Mouse (Mus musculus) limb, embryonic 14.5 days (tissue): ENCODE measurements around the gene Tubgcp3. TPM values are rescaled to one million over a fixed set of nuclear protein-coding genes. Genes with fewer than 3 reads are reported as not detected.
"Not testable (repeated sequence)": the region's sequence is repeated elsewhere in the genome, so short reads cannot be mapped to it uniquely, and the experiment has no call there.

Experiments
- ATAC-seq: fragments of 200-750 bp; cut with Nextera tagmentation; 2 replicates; pipeline ENCODE4 v1.8.0; 2017; ENCODE audit warnings: low read depth, moderate number of reproducible peaks, moderate TSS enrichment; ENCODE audit not compliant: low FRiP score
- DNase-seq: peaks from one replicate; pipeline ENCODE4 v3.0.0-alpha.2; 2015; ENCODE audit warnings: low spot score
- H3K27ac ChIP-seq: fragments of 300-500 bp; sonication (generic); replicated peaks from 2 replicates; pipeline ENCODE4 v1.5.1; 2014; ENCODE audit warnings: low read depth, mild to moderate bottlenecking, low read length, moderate library complexity, mixed read lengths
- H3K27me3 ChIP-seq: fragments of 300-500 bp; sonication (generic); 2 replicates; pipeline ENCODE4 v1.6.1; 2014; ENCODE audit warnings: low read length, mixed read lengths; ENCODE audit not compliant: control insufficient read depth, insufficient read depth
- H3K36me3 ChIP-seq: fragments of 300-500 bp; sonication (generic); 2 replicates; pipeline ENCODE4 v1.6.1; 2014; ENCODE audit warnings: mild to moderate bottlenecking, low read length, moderate library complexity, mixed read lengths; ENCODE audit not compliant: control insufficient read depth, insufficient read depth
- H3K4me1 ChIP-seq: fragments of 300-500 bp; sonication (generic); 2 replicates; pipeline ENCODE4 v1.6.1; 2014; ENCODE audit warnings: antibody characterized with exemption, low read length, mixed read lengths; ENCODE audit not compliant: control insufficient read depth, insufficient read depth
- H3K4me2 ChIP-seq: fragments of 300-500 bp; sonication (generic); replicated peaks from 2 replicates; pipeline ENCODE4 v1.6.1; 2014; ENCODE audit warnings: low read depth, mild to moderate bottlenecking, low read length, moderate library complexity; ENCODE audit not compliant: severe bottlenecking
- H3K4me3 ChIP-seq: fragments of 300-500 bp; sonication (generic); replicated peaks from 2 replicates; pipeline ENCODE4 v1.5.1; 2014; ENCODE audit warnings: low read length
- H3K9ac ChIP-seq: fragments of 300-500 bp; sonication (generic); 2 replicates; pipeline ENCODE4 v1.6.1; 2014; ENCODE audit warnings: mild to moderate bottlenecking, low read depth, low read length, moderate library complexity; ENCODE audit not compliant: severe bottlenecking
- H3K9me3 ChIP-seq: fragments of 300-500 bp; sonication (generic); 2 replicates; pipeline ENCODE4 v1.6.1; 2016; ENCODE audit warnings: low read length; ENCODE audit not compliant: control insufficient read depth
- POLR2A ChIP-seq: fragments of 200-500 bp; IDR thresholded peaks from 2 replicates; pipeline ENCODE4 v1.8.0; 2012; ENCODE audit warnings: inconsistent platforms, mild to moderate bottlenecking, moderate library complexity, borderline replicate concordance; ENCODE audit not compliant: insufficient read depth, insufficient read length; ENCODE audit errors: extremely low read depth
- WGBS: fragments of 180-500 bp; shearing (Covaris S2); extraction: QIAGEN DNeasy Blood & Tissue Kit; methylation state at CpG from one replicate; pipeline ENCODE4 v1.1.7; 2014; 5-methylcytosine and 5-hydroxymethylcytosine counted together
- polyA plus RNA-seq, 2 experiments: library from polyadenylated mRNA; depleted of rRNA in 1 of 2; stranded (reverse) in 1 of 2; unstranded in 1 of 2; fragments of >200 nt; fragmentation: Nextera tagmentation in 1 of 2; extraction: Ambion mirVana in 1 of 2; gene quantifications; 2 replicates each; pipeline versions ENCODE4 v1.2.1 to v1.2.3; 2012 to 2014

Gene Tubgcp3
- polyA plus RNA-seq, 2 experiments: 32.1 to 67.2 TPM

- no peaks in the 10 kb centered on the region for H3K36me3 ChIP-seq
- no peaks in the 10 kb centered on the region for H3K9me3 ChIP-seq
- no peak overlapping the region for H3K9ac ChIP-seq
- H3K4me3 ChIP-seq: no peak overlapping the region
- WGBS: 20% methylated on average over 6 of the region's 6 CpGs
- no peaks in the 10 kb centered on the region for H3K4me1 ChIP-seq
- ATAC-seq: no peak
- H3K27ac ChIP-seq: no peak overlapping the region
- H3K27me3 ChIP-seq: no peaks in the 10 kb centered on the region
- DNase-seq: peak; percentile 51
- no peak overlapping the region for H3K4me2 ChIP-seq
- TF ChIP-seq POLR2A: no peak
Measured at GRCm38 (mm10) chr8:12607223-12607622, 64.8 kb downstream of the Tubgcp3 start.

GRCm38 (mm10) chr8:12583785-12584184 is 88.3 kb downstream of the Tubgcp3 start:
- H3K9me3 ChIP-seq: no peaks in the 10 kb centered on the region
- no peak for TF ChIP-seq POLR2A
- H3K4me2 ChIP-seq: no peak overlapping the region
- WGBS: 91% methylated on average over 5 of the region's 5 CpGs
- no peak overlapping the region for H3K4me3 ChIP-seq
- H3K4me1 ChIP-seq: no peaks in the 10 kb centered on the region
- H3K27ac ChIP-seq: no peak overlapping the region
- no peak overlapping the region for H3K9ac ChIP-seq
- H3K36me3 ChIP-seq: no peaks in the 10 kb centered on the region
- H3K27me3 ChIP-seq: no peaks in the 10 kb centered on the region
- DNase-seq (no peak), ATAC-seq (no peak)

GRCm38 (mm10) chr8:12579339-12579999 is 92.6 kb downstream of the Tubgcp3 start:
- H3K27ac ChIP-seq, H3K4me2 ChIP-seq, H3K9ac ChIP-seq, H3K27me3 ChIP-seq, DNase-seq, H3K4me3 ChIP-seq, ATAC-seq, H3K36me3 ChIP-seq, H3K4me1 ChIP-seq, H3K9me3 ChIP-seq: not testable (repeated sequence)
- WGBS: 82% methylated on average over 19 of the region's 19 CpGs

- 82% methylated on average over 6 of the region's 6 CpGs for WGBS
- no peaks in the 10 kb centered on the region for H3K4me1 ChIP-seq
- no peaks in the 10 kb centered on the region for H3K27me3 ChIP-seq
- H3K4me3 ChIP-seq: no peak overlapping the region
- H3K36me3 ChIP-seq: no peaks in the 10 kb centered on the region
- no peak overlapping the region for H3K4me2 ChIP-seq
- H3K27ac ChIP-seq: no peak overlapping the region
- no peak for ATAC-seq
- H3K9me3 ChIP-seq: no peaks in the 10 kb centered on the region
- H3K9ac ChIP-seq: no peak overlapping the region
- TF ChIP-seq POLR2A: no peak
- no peak for DNase-seq
Measured at GRCm38 (mm10) chr8:12576739-12577138, 95.3 kb downstream of the Tubgcp3 start.

- Histone ChIP-seq H3K4me2 (no peak overlapping the region), H3K9ac (no peak overlapping the region), H3K27me3 (no peaks in the 10 kb centered on the region), H3K4me1 (no peaks in the 10 kb centered on the region), H3K9me3 (no peaks in the 10 kb centered on the region), H3K36me3 (no peaks in the 10 kb centered on the region), H3K27ac (no peak overlapping the region), H3K4me3 (no peak overlapping the region)
- no peak for DNase-seq
- ATAC-seq: no peak
- no peak for TF ChIP-seq POLR2A
- 77% methylated on average over 5 of the region's 5 CpGs for WGBS
Measured at GRCm38 (mm10) chr8:12576003-12576402, 96.0 kb downstream of the Tubgcp3 start.

GRCm38 (mm10) chr8:12572814-12573534 is 99.1 kb downstream of the Tubgcp3 start, which contains the start of gene Spaca7:
Spaca7 (plus strand) TSS chr8:12573029.
- DNase-seq (peak; percentile 40), ATAC-seq (no peak)
- 43% methylated on average over 14 of the region's 14 CpGs for WGBS
- TF ChIP-seq POLR2A: no peak
- H3K4me3 ChIP-seq: no peak within 1 kb of the TSS
- H3K36me3 ChIP-seq: no peaks in the 10 kb centered on the region
- no peak within 1 kb of the TSS for H3K4me2 ChIP-seq
- no peak within 1 kb of the TSS for H3K9ac ChIP-seq
- H3K9me3 ChIP-seq: no peaks in the 10 kb centered on the region
- H3K27me3 ChIP-seq: no peaks in the 10 kb centered on the region
- H3K27ac ChIP-seq: no peak within 1 kb of the TSS
- no peaks in the 10 kb centered on the region for H3K4me1 ChIP-seq
